Mouse (Mus musculus) G1E-ER4 (cell line): Measurements from ENCODE around the gene Gstt2. TPM values are rescaled to one million over a fixed set of nuclear protein-coding genes. Genes with fewer than 3 reads are reported as not detected.
"Not testable (repeated sequence)": the region's sequence is repeated elsewhere in the genome, so short reads cannot be mapped to it uniquely, and the experiment has no call there.

Experiments used
- GATA1 ChIP-seq: IDR thresholded peaks from one replicate; pipeline ENCODE4 v1.8.0; 2012; ENCODE audit warnings: low read length, inconsistent platforms
- polyA plus RNA-seq: library from polyadenylated mRNA; stranded (reverse); fragments of >175 nt; gene quantifications from 2 replicates; pipeline ENCODE4 v1.2.3, GENCODE M21; 2012

The Gstt2 gene
- polyA plus RNA-seq, 1 experiment = 7.3 TPM

GRCm38 (mm10) chr10:75859786-75860470, 22.7 kb upstream of the Gstt2 start, which contains the start of gene Mif:
TSS of gene Mif (minus strand) at chr10:75860240.
- not testable (repeated sequence) for TF ChIP-seq GATA1

DNA sequence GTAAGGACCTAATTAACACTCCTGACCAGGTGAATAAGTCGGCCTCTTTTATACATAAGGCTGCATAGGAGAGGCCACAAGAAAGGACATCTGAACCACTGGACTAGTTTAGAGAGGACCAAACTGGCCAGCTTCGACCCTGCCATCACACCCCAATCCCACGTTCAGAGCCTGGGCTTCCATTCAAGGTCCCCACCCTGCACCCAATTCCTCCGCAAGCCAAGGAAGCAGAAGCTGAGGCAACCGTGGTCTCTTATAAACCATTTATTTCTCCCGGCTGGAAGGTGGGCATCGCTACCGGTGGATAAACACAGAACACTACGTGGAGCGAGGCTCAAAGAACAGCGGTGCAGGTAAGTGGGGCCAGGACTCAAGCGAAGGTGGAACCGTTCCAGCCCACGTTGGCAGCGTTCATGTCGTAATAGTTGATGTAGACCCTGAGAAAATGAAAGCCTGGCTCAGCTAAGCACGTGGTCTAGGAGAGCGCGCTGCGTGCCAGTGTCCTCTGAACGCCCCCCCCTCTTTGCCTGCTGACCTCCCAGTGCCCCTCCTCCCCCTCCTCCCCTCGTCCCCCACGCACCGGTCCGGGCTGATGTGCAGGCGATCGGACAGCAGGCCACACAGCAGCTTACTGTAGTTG, 22.0 kb upstream of the Gstt2 start:
- no peak for TF ChIP-seq GATA1

DNA sequence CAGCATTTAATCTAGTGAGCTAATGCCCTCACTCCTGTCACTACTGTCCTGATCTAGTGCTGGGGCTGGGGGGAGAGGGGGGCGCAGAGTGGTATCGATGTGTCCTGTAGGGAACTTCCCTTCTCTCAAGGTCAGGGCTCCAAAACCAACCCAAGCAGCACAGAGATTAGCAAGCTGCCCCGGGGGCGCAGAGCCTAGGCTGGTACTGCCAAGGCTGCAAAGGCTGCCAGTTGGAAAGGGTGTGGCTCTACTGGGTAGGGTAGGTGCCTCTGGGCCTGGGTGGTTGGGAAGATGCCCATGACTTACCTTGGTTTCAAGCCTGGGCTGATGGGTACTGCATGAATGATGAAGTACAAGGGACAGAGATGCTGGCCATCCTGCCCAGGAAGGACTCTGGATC, 20.4 kb upstream of the Gstt2 start:
- no peak for TF ChIP-seq GATA1

DNA sequence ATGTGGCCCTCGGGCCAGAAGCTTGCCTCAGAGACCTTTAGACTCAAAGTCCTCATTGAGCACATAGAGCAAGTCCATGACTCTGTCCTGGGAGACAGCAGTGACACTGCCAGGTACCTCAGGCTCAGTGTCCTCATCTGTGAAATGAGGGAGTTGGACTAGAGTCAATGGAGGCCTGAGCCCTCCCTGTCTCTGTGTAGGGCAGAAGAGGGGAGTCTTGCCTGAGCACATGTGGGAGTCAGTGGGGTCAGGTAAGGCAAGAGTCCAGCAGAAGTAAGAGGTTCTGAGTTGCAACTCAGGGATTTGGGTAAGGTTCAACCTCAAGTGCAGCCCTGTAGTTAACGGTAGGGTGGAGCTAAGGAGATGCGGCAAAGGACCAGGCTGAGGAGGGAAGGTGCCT, 19.8 kb upstream of the Gstt2 start:
- no peak for TF ChIP-seq GATA1

- TF ChIP-seq GATA1 = no peak
Observed at GRCm38 (mm10) chr10:75856155-75856907, 19.1 kb upstream of the Gstt2 start.

GRCm38 (mm10) chr10:75855416-75855981, 18.3 kb upstream of the Gstt2 start:
- no peak for TF ChIP-seq GATA1

DNA sequence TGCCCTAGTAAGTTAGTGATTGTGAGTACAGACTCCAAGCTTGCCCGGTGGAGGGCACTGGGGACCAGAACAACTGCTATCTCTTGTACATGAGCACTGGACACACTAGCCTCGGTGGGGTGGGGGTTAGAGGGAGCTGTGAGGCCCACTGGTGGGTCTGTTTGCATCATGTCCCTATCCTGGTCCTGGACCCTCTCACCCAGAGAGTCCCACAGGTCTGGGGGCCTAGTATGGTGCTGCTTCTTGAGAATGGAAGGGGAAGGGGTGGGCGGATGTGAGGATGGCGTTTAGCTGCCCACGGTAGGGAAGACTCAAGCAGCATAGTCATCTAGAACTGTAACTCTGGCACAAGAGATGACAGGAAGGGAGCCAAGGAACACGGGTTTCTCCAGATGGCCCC, 17.6 kb upstream of the Gstt2 start:
- no peak for TF ChIP-seq GATA1

DNA sequence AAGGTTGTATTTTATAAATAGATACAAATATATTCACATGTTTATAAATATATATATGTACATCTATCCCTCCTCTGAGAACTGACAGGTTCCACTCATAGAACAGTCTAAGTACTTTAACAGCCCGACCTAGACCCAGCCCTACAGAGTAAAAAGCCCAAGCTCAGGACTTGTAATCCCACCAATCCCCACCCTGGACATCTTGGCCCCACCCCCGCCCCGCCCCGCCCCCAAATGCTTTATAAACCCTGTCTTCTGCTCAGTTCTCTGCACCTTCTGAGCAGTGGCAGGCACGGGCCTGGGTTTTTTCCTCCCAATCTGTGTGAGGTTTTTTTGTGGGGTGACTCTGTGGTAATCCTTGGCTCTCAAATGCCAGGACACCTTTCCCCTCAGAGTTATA, 16.9 kb upstream of the Gstt2 start:
- TF ChIP-seq GATA1 = no peak

- no peak for TF ChIP-seq GATA1
Observed at GRCm38 (mm10) chr10:75853452-75853851, 16.2 kb upstream of the Gstt2 start.

DNA sequence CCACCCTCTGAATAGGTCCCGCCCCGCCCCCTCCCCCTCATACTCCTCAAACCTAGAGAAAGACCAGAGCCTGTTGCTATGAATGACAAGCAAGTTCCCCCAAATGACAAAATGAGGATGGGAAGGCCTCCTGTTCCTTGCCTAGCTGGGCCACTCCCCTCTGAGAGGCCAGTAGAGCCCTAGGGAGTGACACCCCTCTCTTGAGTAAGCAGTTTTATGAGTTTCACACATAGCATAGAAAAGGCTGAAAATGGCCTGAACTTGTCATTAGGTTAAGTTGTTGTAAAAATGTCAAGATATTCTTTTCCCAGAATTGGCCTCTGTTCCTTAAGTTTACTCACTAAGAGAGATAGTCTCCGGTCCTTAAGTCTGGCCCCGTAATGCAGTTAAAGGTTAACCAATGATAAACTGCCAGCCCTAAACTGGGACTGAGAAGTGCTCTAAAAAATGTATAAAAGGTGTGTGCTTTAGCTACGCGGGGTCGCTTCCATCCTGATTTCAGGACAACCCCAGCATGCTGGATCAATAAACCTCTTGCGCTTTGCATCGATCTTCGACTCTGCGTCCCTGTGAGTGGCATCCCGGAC, 15.4 kb upstream of the Gstt2 start:
- no peak for TF ChIP-seq GATA1

- no peak for TF ChIP-seq GATA1
Observed at GRCm38 (mm10) chr10:75851681-75852080, 14.5 kb upstream of the Gstt2 start.

GRCm38 (mm10) chr10:75851076-75851475, 13.9 kb upstream of the Gstt2 start:
- TF ChIP-seq GATA1 = no peak

GRCm38 (mm10) chr10:75848382-75848781, 11.2 kb upstream of the Gstt2 start:
- TF ChIP-seq GATA1 = no peak

- no peak for TF ChIP-seq GATA1
Observed at GRCm38 (mm10) chr10:75845306-75845930, 8.2 kb upstream of the Gstt2 start.

DNA sequence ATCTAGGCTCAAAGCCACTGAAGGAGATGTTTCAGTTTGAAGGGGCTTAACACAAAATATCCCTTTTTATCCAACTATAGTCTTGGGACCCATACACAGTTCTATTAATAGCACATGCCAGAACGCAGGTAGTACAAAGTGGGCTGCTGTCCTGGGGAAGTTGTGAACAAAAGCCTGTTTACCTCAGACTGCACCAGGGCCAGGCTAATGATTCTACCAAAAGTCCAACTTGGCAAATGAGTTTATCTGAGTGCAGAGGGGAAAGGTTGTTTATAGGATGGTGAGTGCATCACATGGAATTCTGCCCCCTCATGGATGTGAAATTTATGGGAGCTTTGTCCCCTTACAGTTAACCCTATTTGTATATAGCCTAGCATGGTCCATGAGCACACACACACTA, 7.6 kb upstream of the Gstt2 start:
- TF ChIP-seq GATA1 = no peak
